21 mouse cellular contexts compared by ENCODE assay signal in the genomic region with DNA sequence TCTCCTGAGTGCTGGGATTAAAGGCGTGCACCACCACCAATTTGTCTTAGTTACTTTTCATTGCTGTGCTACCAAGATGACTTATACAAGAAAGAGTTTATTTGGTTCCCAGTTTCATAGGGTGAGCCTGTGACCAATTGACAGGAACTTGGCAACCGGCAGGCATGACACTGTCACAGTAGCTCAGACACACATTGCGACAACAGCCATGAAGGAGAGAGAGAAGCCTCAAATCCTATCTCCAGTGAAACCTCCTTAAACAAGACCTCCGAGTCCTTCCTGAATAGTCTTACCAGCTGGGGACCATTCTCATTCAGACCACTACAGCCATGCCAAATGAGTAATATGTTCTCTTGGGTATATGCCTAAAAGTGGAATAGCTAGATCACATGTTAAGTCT. TPM values are rescaled to one million over a fixed set of nuclear protein-coding genes. Genes with fewer than 3 reads are reported as not detected.
"Had no signal": no experiment of that assay in that cellular context is flagged by ENCODE, and none has a peak within 500 bp of the region (broad histone marks: within the 10 kb centered on the region; RNA-seq: fewer than 3 reads in every experiment).

No protein-coding gene starts in this region.

- H3K9ac ChIP-seq: limb, embryonic 13.5 days; liver, embryonic 12.5 days; liver, embryonic 15.5 days; midbrain, embryonic 12.5 days; midbrain, embryonic 15.5 days; neural tube, embryonic 13.5 days; stomach, embryonic 15.5 days had no signal

- H3K4me2 ChIP-seq: limb, embryonic 13.5 days; liver, embryonic 12.5 days; liver, embryonic 15.5 days; midbrain, embryonic 12.5 days; midbrain, embryonic 15.5 days; neural tube, embryonic 13.5 days; stomach, embryonic 15.5 days had no signal

- H3K4me1 ChIP-seq: limb, embryonic 10.5 days; limb, embryonic 13.5 days; liver, embryonic 12.5 days; liver, embryonic 15.5 days; midbrain, embryonic 12.5 days; midbrain, embryonic 15.5 days; neural tube, embryonic 13.5 days; stomach, embryonic 15.5 days had no signal

- H3K9me3 ChIP-seq: limb, embryonic 10.5 days; limb, embryonic 13.5 days; liver, embryonic 12.5 days; liver, embryonic 15.5 days; midbrain, embryonic 12.5 days; midbrain, embryonic 15.5 days; neural tube, embryonic 13.5 days; stomach, embryonic 15.5 days had no signal

- H3K4me3 ChIP-seq: layer of hippocampus, adult 2 months; limb, embryonic 10.5 days; limb, embryonic 13.5 days; liver, embryonic 12.5 days; liver, embryonic 15.5 days; midbrain, embryonic 12.5 days; midbrain, embryonic 15.5 days; myocyte; neural tube, embryonic 13.5 days; stomach, embryonic 15.5 days had no signal

- H3K27ac ChIP-seq: kidney, postnatal 0 days; layer of hippocampus, adult 2 months; limb, embryonic 10.5 days; limb, embryonic 13.5 days; liver, embryonic 12.5 days; liver, embryonic 15.5 days; midbrain, embryonic 12.5 days; midbrain, embryonic 15.5 days; neural tube, embryonic 13.5 days; stomach, embryonic 15.5 days had no signal

- H3K27me3 ChIP-seq: limb, embryonic 13.5 days; liver, embryonic 12.5 days; liver, embryonic 15.5 days; midbrain, embryonic 12.5 days; midbrain, embryonic 15.5 days; neural tube, embryonic 13.5 days; stomach, embryonic 15.5 days had no signal

- DNase-seq: kidney, adult 2 months; kidney, postnatal 25 days; layer of hippocampus, adult 9-11 months; liver; retina, postnatal 1 day; right cerebral cortex, postnatal 25 days; spleen, adult 18-20 months; thymus, postnatal 25 days had no signal

- ATAC-seq: intestine, postnatal 0 days; liver, embryonic 12.5 days; midbrain, embryonic 15.5 days had no signal

RNA-seq across cellular contexts. Expression of gene Otoa, which starts 28.4 kb away (rescaled TPM):
- polyA plus RNA-seq: kidney, embryonic 14.5 days; limb, embryonic 10.5 days had no signal
